Mouse (Mus musculus): ENCODE measurements at regions not wholly inside any gene's neighbourhood (a gene's known extent, or its start where the extent isn't known, plus 50 kb on each side); places are given as distances from the start of the nearest gene placed in this dataset.

DNA sequence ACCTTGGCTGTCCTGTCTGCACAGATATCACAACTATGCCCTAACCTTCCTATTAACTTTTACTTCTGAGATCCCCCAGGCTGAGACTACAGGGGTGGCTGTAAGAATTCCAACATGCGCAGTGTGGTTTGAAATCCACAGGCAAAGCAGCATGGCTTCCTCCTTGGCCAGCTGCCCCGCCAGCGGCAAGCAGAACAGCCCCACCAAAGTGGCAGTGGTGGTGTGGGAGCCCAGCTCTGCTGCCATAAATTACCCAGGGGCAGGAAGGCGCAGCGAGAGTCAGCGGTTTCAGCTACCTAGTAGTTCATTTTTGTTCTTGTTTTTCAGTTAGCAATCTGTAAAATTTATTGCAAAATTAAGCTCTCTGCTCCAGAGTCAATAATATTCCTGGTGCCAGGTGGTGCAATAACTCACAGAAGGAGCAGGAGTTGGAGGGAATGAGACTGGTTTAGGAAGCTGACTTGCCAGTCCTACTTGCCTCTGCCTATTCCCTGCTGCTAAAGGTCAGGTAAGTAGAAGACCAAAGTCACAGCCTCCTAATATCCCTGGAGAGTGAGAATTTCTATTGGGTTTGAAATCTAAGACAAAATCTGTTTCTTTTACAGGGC is 98.0 kb downstream of the Bmp2 start:
- H3K27ac ChIP-seq (ENCODE audit: insufficient read depth, low read depth, low read length), result no peak overlapping the region
- no peak overlapping the region for H3K4me3 ChIP-seq (ENCODE audit: low read depth, low read length)
- no peaks in the 10 kb centered on the region for H3K4me1 ChIP-seq (ENCODE audit: control insufficient read depth, insufficient read depth, insufficient read length, low read length)
- TF ChIP-seq POLR2A (IDR thresholded peaks at IDR 0.05; ENCODE audit: low read depth, low read length) (no peak), CTCF (IDR thresholded peaks at IDR 0.05; ENCODE audit: extremely low read depth, insufficient read length, insufficient replicate concordance, low read depth, low read length) (no peak)
- H3K36me3 ChIP-seq (ENCODE audit: control insufficient read depth, insufficient read depth, low read length), result no peaks in the 10 kb centered on the region
- H3K27me3 ChIP-seq (ENCODE audit: control insufficient read depth, insufficient read depth, low read length), result no peaks in the 10 kb centered on the region
- WGBS, result 73% methylated on average over 6 of the region's 6 CpGs

DNA sequence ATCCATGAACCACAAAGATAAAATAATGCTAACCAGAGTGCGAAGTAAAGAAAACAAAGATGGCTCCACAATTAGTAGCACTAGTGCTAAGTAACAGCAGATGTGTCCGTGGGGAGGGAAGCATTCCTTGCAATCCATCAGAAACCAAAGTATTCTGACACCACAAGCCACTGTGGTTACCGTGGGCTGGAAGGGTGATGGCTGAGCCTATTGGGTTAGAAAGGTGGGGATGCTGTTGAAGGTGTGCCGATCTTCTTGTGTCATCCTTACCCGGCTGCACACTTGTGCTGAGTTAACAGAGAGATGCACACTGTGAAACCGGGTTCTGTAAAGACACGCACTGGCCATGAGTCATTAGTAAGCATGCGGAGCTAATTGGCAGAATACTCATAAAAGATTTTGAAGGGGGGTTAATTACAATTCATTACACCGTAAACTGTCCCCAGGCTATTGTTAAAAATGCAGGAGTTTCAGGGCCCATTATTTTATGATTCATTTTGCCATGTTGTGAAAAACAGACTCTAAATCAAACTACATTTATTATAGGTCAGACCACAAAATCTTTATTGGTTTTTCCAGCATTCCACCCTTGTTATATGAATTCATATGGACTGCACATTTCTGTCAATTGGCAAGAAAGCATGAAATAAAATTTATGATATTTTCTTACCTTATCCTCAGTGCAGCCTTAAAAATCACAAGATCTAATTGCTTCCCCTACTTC is 114.5 kb downstream of the Bmp2 start:
- WGBS, result 89% methylated on average over 9 of the region's 9 CpGs
- H3K27ac ChIP-seq (ENCODE audit: insufficient read depth, low read depth, low read length), result no peak overlapping the region

DNA sequence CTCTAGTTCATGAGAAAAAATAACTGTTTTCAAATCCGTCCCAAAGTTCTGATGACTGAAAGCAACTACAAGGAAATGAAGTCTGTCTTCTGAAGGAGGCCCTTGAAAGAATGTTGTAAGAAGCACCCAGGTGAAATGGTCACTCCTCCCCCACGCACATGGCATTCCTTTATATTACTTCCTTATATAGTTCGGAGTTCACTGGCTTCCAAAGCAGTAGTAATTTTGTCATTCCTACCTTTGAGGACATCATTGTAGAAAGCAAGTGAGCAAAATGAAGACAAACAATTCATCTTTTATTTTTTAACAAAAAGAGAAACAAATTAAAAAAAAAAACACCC is 115.1 kb downstream of the Bmp2 start:
- Histone ChIP-seq H3K36me3 (ENCODE audit: control insufficient read depth, insufficient read depth, low read length) (no peaks in the 10 kb centered on the region), H3K4me3 (ENCODE audit: low read depth, low read length) (no peak overlapping the region), H3K4me1 (ENCODE audit: control insufficient read depth, insufficient read depth, insufficient read length, low read length) (0 out of 2 replicates have a peak, but pooled peaks cover 2% of the 10 kb centered on the region), H3K27ac (ENCODE audit: insufficient read depth, low read depth, low read length) (no peak overlapping the region), H3K27me3 (ENCODE audit: control insufficient read depth, insufficient read depth, low read length) (no peaks in the 10 kb centered on the region; the same call in 1 of the 2 replicates)
- no peak for TF ChIP-seq POLR2A (IDR thresholded peaks at IDR 0.05; ENCODE audit: low read depth, low read length)
- TF ChIP-seq CTCF (IDR thresholded peaks at IDR 0.05; ENCODE audit: extremely low read depth, insufficient read length, insufficient replicate concordance, low read depth, low read length), result no peak
- WGBS, result 29% methylated on average over 3 of the region's 3 CpGs

More for the DNA sequence above, 114.5 kb downstream of the Bmp2 start:
- 0 out of 2 replicates have a peak, but pooled peaks cover 2% of the 10 kb centered on the region for H3K4me1 ChIP-seq (ENCODE audit: control insufficient read depth, insufficient read depth, insufficient read length, low read length)
- no peak overlapping the region for H3K4me3 ChIP-seq (ENCODE audit: low read depth, low read length)
- no peaks in the 10 kb centered on the region for H3K36me3 ChIP-seq (ENCODE audit: control insufficient read depth, insufficient read depth, low read length)
- H3K27me3 ChIP-seq (ENCODE audit: control insufficient read depth, insufficient read depth, low read length), result no peaks in the 10 kb centered on the region; the same call in 1 of the 2 replicates
- TF ChIP-seq CTCF (IDR thresholded peaks at IDR 0.05; ENCODE audit: extremely low read depth, insufficient read length, insufficient replicate concordance, low read depth, low read length) (no peak), POLR2A (IDR thresholded peaks at IDR 0.05; ENCODE audit: low read depth, low read length) (no peak)

DNA sequence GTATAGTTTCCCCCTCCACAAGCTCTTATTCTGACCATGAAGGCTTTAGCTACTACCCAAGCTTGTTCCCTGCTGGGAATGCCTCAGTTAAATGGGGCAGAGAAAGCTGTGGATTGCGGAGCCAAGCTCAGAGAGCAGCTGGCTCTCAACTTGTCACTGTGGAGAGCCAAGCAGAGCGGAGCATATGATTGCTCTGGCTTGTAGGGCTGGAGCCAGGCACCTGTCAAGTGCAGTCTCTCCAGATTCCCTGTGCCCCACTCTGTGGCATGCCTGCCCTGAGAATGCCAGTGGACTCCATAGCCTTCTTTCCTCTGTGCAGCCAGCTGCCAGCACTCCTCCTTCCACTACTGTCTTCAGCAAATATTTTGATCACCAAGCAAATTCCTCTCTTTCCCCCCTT is 117.9 kb downstream of the Bmp2 start:
- Histone ChIP-seq H3K27ac (ENCODE audit: insufficient read depth, low read depth, low read length) (no peak overlapping the region), H3K4me3 (ENCODE audit: low read depth, low read length) (no peak overlapping the region), H3K27me3 (ENCODE audit: control insufficient read depth, insufficient read depth, low read length) (no peaks in the 10 kb centered on the region; the same call in 1 of the 2 replicates), H3K4me1 (ENCODE audit: control insufficient read depth, insufficient read depth, insufficient read length, low read length) (0 out of 2 replicates have a peak, but pooled peaks cover 2% of the 10 kb centered on the region), H3K36me3 (ENCODE audit: control insufficient read depth, insufficient read depth, low read length) (no peaks in the 10 kb centered on the region)
- 79% methylated on average over 2 of the region's 2 CpGs for WGBS
- TF ChIP-seq CTCF (IDR thresholded peaks at IDR 0.05; ENCODE audit: extremely low read depth, insufficient read length, insufficient replicate concordance, low read depth, low read length), result no peak
- TF ChIP-seq POLR2A (IDR thresholded peaks at IDR 0.05; ENCODE audit: low read depth, low read length), result no peak

DNA sequence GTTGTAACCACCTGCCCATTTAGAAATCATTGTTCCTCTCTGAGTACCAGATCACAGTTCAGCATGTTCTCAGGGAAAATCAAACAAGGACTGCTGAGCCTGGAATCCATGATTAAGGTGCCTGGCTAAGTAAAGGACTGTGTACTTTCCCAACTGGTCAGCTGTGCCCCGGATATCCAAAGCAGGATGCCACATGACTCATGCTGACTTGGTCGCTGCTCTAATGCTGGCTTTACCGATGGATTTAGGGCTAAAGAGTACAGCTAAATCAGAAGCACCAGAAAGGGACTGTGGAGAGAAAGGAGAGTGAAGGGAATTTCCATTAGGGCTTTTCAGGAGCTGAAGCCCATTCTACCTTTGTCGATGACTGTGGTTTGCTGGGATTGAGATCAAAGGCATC is 119.6 kb downstream of the Bmp2 start:
- Histone ChIP-seq H3K4me3 (ENCODE audit: low read depth, low read length) (no peak overlapping the region), H3K36me3 (ENCODE audit: control insufficient read depth, insufficient read depth, low read length) (no peaks in the 10 kb centered on the region), H3K27ac (ENCODE audit: insufficient read depth, low read depth, low read length) (no peak overlapping the region), H3K27me3 (ENCODE audit: control insufficient read depth, insufficient read depth, low read length) (no peaks in the 10 kb centered on the region; the same call in 1 of the 2 replicates), H3K4me1 (ENCODE audit: control insufficient read depth, insufficient read depth, insufficient read length, low read length) (0 out of 2 replicates have a peak, but pooled peaks cover 2% of the 10 kb centered on the region)
- no peak for TF ChIP-seq POLR2A (IDR thresholded peaks at IDR 0.05; ENCODE audit: low read depth, low read length)
- TF ChIP-seq CTCF (IDR thresholded peaks at IDR 0.05; ENCODE audit: extremely low read depth, insufficient read length, insufficient replicate concordance, low read depth, low read length), result no peak
- 61% methylated on average over 4 of the region's 4 CpGs for WGBS

DNA sequence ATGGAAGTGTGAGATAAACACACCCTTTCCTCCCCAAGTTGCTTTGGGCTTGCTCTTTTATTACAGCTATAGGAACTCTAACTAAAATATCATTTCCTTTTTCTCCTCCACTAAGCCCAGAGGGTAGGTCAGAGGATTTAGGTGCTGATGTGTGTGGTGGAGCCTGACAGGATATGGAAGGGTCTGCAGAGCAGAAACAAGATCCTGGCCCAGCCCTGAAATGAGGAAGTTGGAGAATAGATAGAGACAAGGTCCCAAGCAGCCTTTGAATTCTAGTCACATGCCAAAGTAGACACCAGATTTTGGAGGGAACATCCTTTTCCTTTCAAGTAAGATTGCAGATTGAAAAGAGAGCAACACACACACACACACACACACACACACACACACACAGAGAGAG is 132.4 kb downstream of the Bmp2 start:
- no peaks in the 10 kb centered on the region for H3K27me3 ChIP-seq (ENCODE audit: control insufficient read depth, insufficient read depth, low read length)
- no peaks in the 10 kb centered on the region for H3K36me3 ChIP-seq (ENCODE audit: control insufficient read depth, insufficient read depth, low read length)
- H3K27ac ChIP-seq (ENCODE audit: insufficient read depth, low read depth, low read length), result no peak overlapping the region
- no peak for TF ChIP-seq CTCF (IDR thresholded peaks at IDR 0.05; ENCODE audit: extremely low read depth, insufficient read length, insufficient replicate concordance, low read depth, low read length)
- H3K4me3 ChIP-seq (ENCODE audit: low read depth, low read length), result no peak overlapping the region
- H3K4me1 ChIP-seq (ENCODE audit: control insufficient read depth, insufficient read depth, insufficient read length, low read length), result no peaks in the 10 kb centered on the region

DNA sequence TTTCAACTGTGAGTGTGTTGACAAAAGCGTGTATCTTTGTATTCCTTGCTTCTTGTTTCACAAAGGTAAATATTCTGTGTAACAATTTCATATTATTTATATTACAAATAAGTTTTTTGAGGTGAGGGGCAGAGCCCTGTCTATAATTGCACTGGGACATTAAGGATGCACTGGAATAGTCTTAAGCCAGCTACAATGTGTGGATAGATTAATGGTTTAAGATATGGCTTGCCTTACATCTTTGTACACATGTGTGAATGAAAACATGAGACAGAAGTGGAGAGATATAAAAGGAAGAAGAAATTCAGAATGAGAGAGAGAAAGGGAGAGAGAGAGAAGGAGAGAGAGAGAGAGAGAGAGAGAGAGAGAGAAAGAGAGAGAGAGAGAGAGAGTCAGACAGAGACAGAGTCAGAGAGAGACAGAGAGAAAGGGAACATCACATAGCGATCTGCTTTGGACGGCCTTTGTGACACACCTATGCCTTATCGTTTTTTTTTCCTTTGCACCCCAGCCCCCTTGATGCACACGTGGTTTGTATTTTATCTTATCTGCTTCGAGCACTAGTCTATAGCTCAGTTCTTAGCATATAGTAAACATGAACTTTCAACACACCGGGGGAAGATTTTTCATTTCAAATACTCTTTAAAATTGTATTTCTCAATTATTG is 136.3 kb downstream of the Bmp2 start:
- no peak overlapping the region for H3K27ac ChIP-seq (ENCODE audit: insufficient read depth, low read depth, low read length)
- no peak overlapping the region for H3K4me3 ChIP-seq (ENCODE audit: low read depth, low read length)
- H3K36me3 ChIP-seq (ENCODE audit: control insufficient read depth, insufficient read depth, low read length), result no peaks in the 10 kb centered on the region
- TF ChIP-seq POLR2A (IDR thresholded peaks at IDR 0.05; ENCODE audit: low read depth, low read length) (no peak), CTCF (IDR thresholded peaks at IDR 0.05; ENCODE audit: extremely low read depth, insufficient read length, insufficient replicate concordance, low read depth, low read length) (no peak)
- no peaks in the 10 kb centered on the region for H3K4me1 ChIP-seq (ENCODE audit: control insufficient read depth, insufficient read depth, insufficient read length, low read length)
- no peaks in the 10 kb centered on the region for H3K27me3 ChIP-seq (ENCODE audit: control insufficient read depth, insufficient read depth, low read length)
- 33% methylated on average over 7 of the region's 7 CpGs for WGBS
